Mouse (Mus musculus): ENCODE results near the gene Cdkal1. TPM values are rescaled to one million over a fixed set of nuclear protein-coding genes. Genes with fewer than 3 reads are reported as not detected.

Gene Cdkal1
- polyA plus RNA-seq, 2 experiments: 10.8 to 29.8 TPM

DNA sequence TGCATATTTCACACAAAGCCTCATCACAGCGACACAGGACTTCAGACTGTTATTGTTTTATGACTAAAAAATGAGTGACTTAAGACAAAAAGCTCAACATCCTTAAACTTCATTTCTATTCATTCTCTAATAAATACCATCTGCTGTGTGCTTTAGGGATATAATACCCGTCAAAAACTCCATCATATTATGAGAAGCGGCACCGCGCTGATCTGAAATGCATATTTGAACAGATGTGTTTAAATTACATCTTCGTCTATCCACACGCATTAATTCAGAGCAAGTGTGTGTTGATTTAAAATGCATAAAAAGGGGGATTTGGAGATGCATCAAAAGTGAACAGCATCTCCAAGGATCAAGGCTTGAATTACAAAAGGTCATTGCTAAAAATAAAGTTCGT is 365.1 kb downstream of the Cdkal1 start:
- WGBS: 77% methylated on average over 8 of the region's 8 CpGs
- H3K27me3 ChIP-seq (ENCODE audit: control insufficient read depth, insufficient read depth, low read length): no peaks in the 10 kb centered on the region
- no peak overlapping the region for H3K4me3 ChIP-seq (replicated peaks; ENCODE audit: low read length)
- no peak overlapping the region for H3K9ac ChIP-seq (ENCODE audit: low read depth, low read length, severe bottlenecking)
- H3K4me2 ChIP-seq (replicated peaks; ENCODE audit: low read depth, low read length, severe bottlenecking): no peak overlapping the region
- H3K27ac ChIP-seq (replicated peaks; ENCODE audit: low read depth, low read length): no peak overlapping the region
- no peaks in the 10 kb centered on the region for H3K9me3 ChIP-seq (ENCODE audit: control insufficient read depth, low read length)
- no peaks in the 10 kb centered on the region for H3K36me3 ChIP-seq (ENCODE audit: control insufficient read depth, insufficient read depth, low read length)
- H3K4me1 ChIP-seq (ENCODE audit: control insufficient read depth, insufficient read depth, low read length): no peaks in the 10 kb centered on the region
- ATAC-seq (ENCODE audit: low FRiP score, low read depth) (no peak), DNase-seq (ENCODE audit: low spot score) (no peak)
- no peak for TF ChIP-seq POLR2A (IDR thresholded peaks at IDR 0.05; ENCODE audit: borderline replicate concordance, extremely low read depth, insufficient read depth, insufficient read length)

DNA sequence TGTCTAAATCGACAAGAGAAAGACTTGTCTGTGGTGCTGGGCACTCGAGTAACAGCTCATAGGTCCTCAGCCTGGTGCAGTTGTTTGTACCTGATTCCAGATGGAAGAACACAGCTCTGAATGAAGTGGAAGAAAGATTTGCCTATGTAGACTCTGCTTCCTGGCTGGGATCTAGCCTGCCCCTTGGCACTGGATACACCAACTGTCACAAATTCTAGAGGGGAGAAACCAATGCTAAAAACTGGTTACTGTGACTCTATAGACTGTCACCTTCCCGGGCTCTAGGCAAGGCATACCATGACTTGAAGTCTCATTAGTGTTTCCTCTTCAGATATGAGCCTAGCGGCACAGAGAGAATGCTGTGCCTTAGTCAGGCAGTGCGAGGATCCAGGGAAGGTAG is 366.0 kb downstream of the Cdkal1 start:
- H3K4me2 ChIP-seq (replicated peaks; ENCODE audit: low read depth, low read length, severe bottlenecking): no peak overlapping the region
- no peak for DNase-seq (ENCODE audit: low spot score)
- TF ChIP-seq POLR2A (IDR thresholded peaks at IDR 0.05; ENCODE audit: borderline replicate concordance, extremely low read depth, insufficient read depth, insufficient read length): no peak
- no peak for ATAC-seq (ENCODE audit: low FRiP score, low read depth)
- no peak overlapping the region for H3K27ac ChIP-seq (replicated peaks; ENCODE audit: low read depth, low read length)
- no peak overlapping the region for H3K9ac ChIP-seq (ENCODE audit: low read depth, low read length, severe bottlenecking)
- H3K4me3 ChIP-seq (replicated peaks; ENCODE audit: low read length): no peak overlapping the region
- no peaks in the 10 kb centered on the region for H3K36me3 ChIP-seq (ENCODE audit: control insufficient read depth, insufficient read depth, low read length)
- 78% methylated on average over 5 of the region's 5 CpGs for WGBS
- H3K9me3 ChIP-seq (ENCODE audit: control insufficient read depth, low read length): no peaks in the 10 kb centered on the region
- H3K27me3 ChIP-seq (ENCODE audit: control insufficient read depth, insufficient read depth, low read length): no peaks in the 10 kb centered on the region
- no peaks in the 10 kb centered on the region for H3K4me1 ChIP-seq (ENCODE audit: control insufficient read depth, insufficient read depth, low read length)

DNA sequence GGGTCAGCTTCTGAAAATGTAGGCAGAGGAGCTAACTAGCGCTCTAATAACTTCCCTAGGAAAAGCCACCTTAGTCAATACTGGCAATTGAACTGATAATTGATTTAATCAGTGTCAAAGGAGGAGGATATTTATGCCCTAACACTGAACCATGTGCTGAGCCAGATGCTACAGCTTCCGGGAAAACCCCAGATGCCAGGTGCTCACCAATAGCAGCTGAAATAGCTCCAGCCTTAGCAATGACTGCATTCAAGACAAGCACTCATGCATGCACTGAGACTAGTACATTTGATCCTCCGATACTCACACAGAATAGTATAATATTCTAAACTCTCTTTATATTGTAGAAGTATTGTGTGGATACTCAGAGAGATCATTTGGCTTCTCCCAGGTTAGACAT is 368.8 kb downstream of the Cdkal1 start:
- H3K27me3 ChIP-seq (ENCODE audit: control insufficient read depth, insufficient read depth, low read length): no peaks in the 10 kb centered on the region
- H3K9ac ChIP-seq (ENCODE audit: low read depth, low read length, severe bottlenecking): no peak overlapping the region
- no peak for ATAC-seq (ENCODE audit: low FRiP score, low read depth)
- DNase-seq (ENCODE audit: low spot score): no peak
- H3K36me3 ChIP-seq (ENCODE audit: control insufficient read depth, insufficient read depth, low read length): no peaks in the 10 kb centered on the region
- TF ChIP-seq POLR2A (IDR thresholded peaks at IDR 0.05; ENCODE audit: borderline replicate concordance, extremely low read depth, insufficient read depth, insufficient read length): no peak
- no peaks in the 10 kb centered on the region for H3K9me3 ChIP-seq (ENCODE audit: control insufficient read depth, low read length)
- H3K4me1 ChIP-seq (ENCODE audit: control insufficient read depth, insufficient read depth, low read length): no peaks in the 10 kb centered on the region
- 75% methylated on average over 3 of the region's 3 CpGs for WGBS
- no peak overlapping the region for H3K4me3 ChIP-seq (replicated peaks; ENCODE audit: low read length)
- H3K27ac ChIP-seq (replicated peaks; ENCODE audit: low read depth, low read length): no peak overlapping the region
- H3K4me2 ChIP-seq (replicated peaks; ENCODE audit: low read depth, low read length, severe bottlenecking): no peak overlapping the region

DNA sequence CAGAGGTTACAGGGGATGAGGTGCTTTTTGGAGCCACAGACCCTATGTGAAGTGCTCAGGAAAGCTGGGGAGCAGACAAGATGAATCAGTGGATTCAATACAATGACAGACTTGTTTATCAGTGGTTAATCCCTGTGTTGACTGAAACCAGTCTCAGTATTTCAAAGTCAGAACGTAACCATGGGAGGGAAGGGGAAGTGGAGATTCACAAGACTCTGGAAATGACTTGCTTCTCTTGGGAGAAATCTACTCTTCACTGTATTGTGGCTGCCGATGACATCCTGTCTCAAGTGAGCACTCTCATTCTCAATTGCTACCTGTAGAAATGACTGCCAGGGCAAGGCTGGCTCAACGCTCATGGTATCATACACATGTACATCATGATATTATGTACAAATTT is 371.5 kb downstream of the Cdkal1 start:
- no peak for ATAC-seq (ENCODE audit: low FRiP score, low read depth)
- no peak for DNase-seq (ENCODE audit: low spot score)
- H3K4me1 ChIP-seq (ENCODE audit: control insufficient read depth, insufficient read depth, low read length): no peaks in the 10 kb centered on the region
- no peak overlapping the region for H3K9ac ChIP-seq (ENCODE audit: low read depth, low read length, severe bottlenecking)
- H3K4me2 ChIP-seq (replicated peaks; ENCODE audit: low read depth, low read length, severe bottlenecking): no peak overlapping the region
- H3K9me3 ChIP-seq (ENCODE audit: control insufficient read depth, low read length): no peaks in the 10 kb centered on the region
- TF ChIP-seq POLR2A (IDR thresholded peaks at IDR 0.05; ENCODE audit: borderline replicate concordance, extremely low read depth, insufficient read depth, insufficient read length): no peak
- H3K36me3 ChIP-seq (ENCODE audit: control insufficient read depth, insufficient read depth, low read length): no peaks in the 10 kb centered on the region
- H3K4me3 ChIP-seq (replicated peaks; ENCODE audit: low read length): no peak overlapping the region
- H3K27me3 ChIP-seq (ENCODE audit: control insufficient read depth, insufficient read depth, low read length): no peaks in the 10 kb centered on the region
- WGBS: 77% methylated on average over 3 of the region's 3 CpGs
- H3K27ac ChIP-seq (replicated peaks; ENCODE audit: low read depth, low read length): no peak overlapping the region

DNA sequence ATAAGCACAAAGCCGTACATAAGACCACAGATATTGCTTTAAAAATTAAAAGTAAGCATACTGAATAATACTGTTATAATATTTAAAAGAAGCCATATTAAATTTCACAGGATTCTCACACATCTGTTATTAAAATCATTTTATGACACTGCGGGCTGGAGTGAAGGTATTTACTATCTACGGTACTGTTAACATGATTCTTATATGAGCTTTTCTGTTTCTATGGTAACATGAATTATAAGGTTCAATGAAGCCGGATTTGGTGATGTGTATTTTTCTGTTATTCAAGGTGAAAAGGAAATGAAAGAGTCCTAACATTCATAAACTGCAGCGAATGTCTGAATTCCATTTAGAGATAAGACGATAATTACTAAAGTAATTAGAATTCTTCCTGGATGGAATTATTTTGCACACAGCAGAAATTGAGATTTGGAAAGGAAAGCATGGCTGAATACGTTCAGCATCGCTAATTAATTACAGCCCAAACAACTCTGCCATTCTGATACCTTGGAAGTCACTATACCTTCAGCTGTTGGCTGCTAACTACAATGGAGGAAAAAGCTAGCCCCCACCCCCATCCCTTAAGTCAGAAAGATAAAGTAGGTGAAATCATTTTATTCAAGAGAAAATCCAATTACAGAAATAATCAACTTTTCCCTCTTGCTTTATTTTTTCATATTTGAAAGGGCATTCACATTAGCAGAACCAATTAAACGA is 373.2 kb downstream of the Cdkal1 start:
- ATAC-seq (ENCODE audit: low FRiP score, low read depth): no peak
- no peaks in the 10 kb centered on the region for H3K27me3 ChIP-seq (ENCODE audit: control insufficient read depth, insufficient read depth, low read length)
- H3K36me3 ChIP-seq (ENCODE audit: control insufficient read depth, insufficient read depth, low read length): no peaks in the 10 kb centered on the region
- H3K4me3 ChIP-seq (replicated peaks; ENCODE audit: low read length): no peak overlapping the region
- no peaks in the 10 kb centered on the region for H3K9me3 ChIP-seq (ENCODE audit: control insufficient read depth, low read length)
- no peak for TF ChIP-seq POLR2A (IDR thresholded peaks at IDR 0.05; ENCODE audit: borderline replicate concordance, extremely low read depth, insufficient read depth, insufficient read length)
- WGBS: 68% methylated on average over 9 of the region's 9 CpGs
- no peak overlapping the region for H3K9ac ChIP-seq (ENCODE audit: low read depth, low read length, severe bottlenecking)
- no peak for DNase-seq (ENCODE audit: low spot score)
- H3K4me2 ChIP-seq (replicated peaks; ENCODE audit: low read depth, low read length, severe bottlenecking): no peak overlapping the region
- no peaks in the 10 kb centered on the region for H3K4me1 ChIP-seq (ENCODE audit: control insufficient read depth, insufficient read depth, low read length)
- no peak overlapping the region for H3K27ac ChIP-seq (replicated peaks; ENCODE audit: low read depth, low read length)

Measured in limb, embryonic 14.5 days (tissue).